11 mouse cellular contexts compared by ENCODE assay signal in genomic region chr11:76429966-76430631, GRCm38 (mm10). TPM values are rescaled to one million over a fixed set of nuclear protein-coding genes. Genes with fewer than 3 reads are reported as not detected.
DNase-seq lines count a peak whose midpoint lies in the region; ATAC-seq lines count a peak whose summit lies in the region.
"Had no signal": no experiment of that assay in that cellular context is flagged by ENCODE, and none has a peak within 500 bp of the region (broad histone marks: within the 10 kb centered on the region; RNA-seq: fewer than 3 reads in every experiment).

No protein-coding gene starts in this region.

- peaks cover 36% of the 10 kb centered on the region for H3K4me1 ChIP-seq in forebrain, embryonic 10.5 days
- H3K4me1 ChIP-seq in forebrain, embryonic 16.5 days (replicated peaks; ENCODE audit: control insufficient read depth, insufficient read depth, low read length): peaks cover 5% of the 10 kb centered on the region; the same call in 1 of the 2 replicates
- H3K4me1 ChIP-seq in hindbrain, embryonic 11.5 days (replicated peaks; ENCODE audit: control insufficient read depth, insufficient read depth, low read length): no peaks in the 10 kb centered on the region
- H3K4me1 ChIP-seq in midbrain, embryonic 12.5 days: peaks cover 6% of the 10 kb centered on the region; the same call in 1 of the 2 replicates

- ATAC-seq in forebrain, embryonic 16.5 days: no peak
- no peak for ATAC-seq in hindbrain, embryonic 11.5 days (ENCODE audit: low FRiP score)
- no peak for ATAC-seq in midbrain, embryonic 12.5 days (ENCODE audit: low FRiP score, low read depth)

- no peaks in the 10 kb centered on the region for H3K9me3 ChIP-seq in forebrain, embryonic 10.5 days
- H3K9me3 ChIP-seq in forebrain, embryonic 16.5 days (ENCODE audit: control insufficient read depth, low read length): no peaks in the 10 kb centered on the region
- H3K9me3 ChIP-seq in hindbrain, embryonic 11.5 days (ENCODE audit: control insufficient read depth, low read length): no peaks in the 10 kb centered on the region
- H3K9me3 ChIP-seq in midbrain, embryonic 12.5 days: no peaks in the 10 kb centered on the region
- H3K9me3 ChIP-seq: megakaryocyte, embryonic 14.5 days had no signal

- no peak overlapping the region for H3K9ac ChIP-seq in forebrain, embryonic 16.5 days (replicated peaks; ENCODE audit: low read depth, low read length)
- 0 out of 2 replicates have a peak overlapping the region, but pooled peaks have one; percentile 7 for H3K9ac ChIP-seq in hindbrain, embryonic 11.5 days (ENCODE audit: low read depth, low read length)
- H3K9ac ChIP-seq in midbrain, embryonic 12.5 days (replicated peaks): no peak overlapping the region

- peaks cover 23% of the 10 kb centered on the region for H3K36me3 ChIP-seq in forebrain, embryonic 10.5 days (replicated peaks)
- no peaks in the 10 kb centered on the region for H3K36me3 ChIP-seq in forebrain, embryonic 16.5 days (ENCODE audit: control insufficient read depth, insufficient read depth)
- H3K36me3 ChIP-seq in hindbrain, embryonic 11.5 days (ENCODE audit: control insufficient read depth, insufficient read depth, low read length): no peaks in the 10 kb centered on the region
- H3K36me3 ChIP-seq in midbrain, embryonic 12.5 days: peaks cover 11% of the 10 kb centered on the region; the same call in 1 of the 2 replicates

- WGBS in forebrain, embryonic 10.5 days: 66% methylated on average over 6 of the region's 6 CpGs
- 77% methylated on average over 6 of the region's 6 CpGs for WGBS in forebrain, embryonic 16.5 days
- WGBS in hindbrain, embryonic 11.5 days: 68% methylated on average over 6 of the region's 6 CpGs
- WGBS in midbrain, embryonic 12.5 days: 69% methylated on average over 6 of the region's 6 CpGs

- H3K4me2 ChIP-seq in forebrain, embryonic 16.5 days (ENCODE audit: low read length): no peak overlapping the region
- no peak overlapping the region for H3K4me2 ChIP-seq in hindbrain, embryonic 11.5 days (replicated peaks; ENCODE audit: low read depth, low read length)
- no peak overlapping the region for H3K4me2 ChIP-seq in midbrain, embryonic 12.5 days (replicated peaks)

- no peaks in the 10 kb centered on the region for H3K27me3 ChIP-seq in forebrain, embryonic 10.5 days (ENCODE audit: poor library complexity, severe bottlenecking)
- H3K27me3 ChIP-seq in forebrain, embryonic 16.5 days (replicated peaks; ENCODE audit: control insufficient read depth, insufficient read depth, low read length): no peaks in the 10 kb centered on the region
- H3K27me3 ChIP-seq in hindbrain, embryonic 11.5 days (ENCODE audit: control insufficient read depth, insufficient read depth, low read length): no peaks in the 10 kb centered on the region
- H3K27me3 ChIP-seq in midbrain, embryonic 12.5 days: no peaks in the 10 kb centered on the region

- peak overlapping the region; percentile 81 for H3K27ac ChIP-seq in forebrain, embryonic 10.5 days
- H3K27ac ChIP-seq in forebrain, embryonic 16.5 days (ENCODE audit: low read length): no peak overlapping the region
- 0 out of 2 replicates have a peak overlapping the region, but pooled peaks have one; percentile 13 for H3K27ac ChIP-seq in hindbrain, embryonic 11.5 days (ENCODE audit: low read depth, low read length)
- peak overlapping the region; percentile 47; the same call in 1 of the 2 replicates for H3K27ac ChIP-seq in midbrain, embryonic 12.5 days (replicated peaks)

- no peak overlapping the region for H3K4me3 ChIP-seq in forebrain, embryonic 10.5 days
- H3K4me3 ChIP-seq in forebrain, embryonic 16.5 days (replicated peaks; ENCODE audit: low read length): no peak overlapping the region
- H3K4me3 ChIP-seq in hindbrain, embryonic 11.5 days (ENCODE audit: low read depth, low read length): no peak overlapping the region
- no peak overlapping the region for H3K4me3 ChIP-seq in midbrain, embryonic 12.5 days
- H3K4me3 ChIP-seq: megakaryocyte, embryonic 14.5 days had no signal

- DNase-seq in forebrain, embryonic 10.5 days (ENCODE audit: extremely low spot score, low spot score): peak; percentile 24
- peak; percentile 63 for DNase-seq in embryo, embryonic 10 days (ENCODE audit: low spot score)
- DNase-seq in hindbrain, embryonic 11.5 days (ENCODE audit: low spot score): no peak
- DNase-seq in cerebellum, postnatal 25 days: no peak
- no peak for DNase-seq in layer of hippocampus, postnatal 10 days (ENCODE audit: low spot score in 2 of 2)
- DNase-seq in T-cell, adult 2 months (ENCODE audit: low spot score): no peak
- DNase-seq: B cell, adult 2 months; spleen, adult 18-20 months had no signal

RNA-seq across cellular contexts. Expression of gene Timm22, which starts 23.3 kb away (rescaled TPM):
- polyA plus RNA-seq in forebrain, embryonic 10.5 days (2016; fragmentation: Nextera tagmentation; extraction: Ambion mirVana): 127 and 128 TPM in 2 replicates
- 94.0 and 101 TPM in 2 replicates for polyA plus RNA-seq in forebrain, embryonic 16.5 days (2015; fragmentation: Nextera tagmentation; extraction: Ambion mirVana)
- polyA plus RNA-seq in hindbrain, embryonic 11.5 days (2014; fragmentation: Nextera tagmentation; extraction: Ambion mirVana): 113 and 116 TPM in 2 replicates
- polyA plus RNA-seq in midbrain, embryonic 12.5 days (2016; fragmentation: Nextera tagmentation; extraction: Ambion mirVana): 98.8 and 113 TPM in 2 replicates
- total RNA-seq in layer of hippocampus, postnatal 10 days (2021): 10 to 100 TPM; 38.1 to 39.9 TPM

RNA-seq across cellular contexts. Expression of gene Nxn, which starts 31.2 kb away (rescaled TPM):
- polyA plus RNA-seq in forebrain, embryonic 10.5 days (2016; fragmentation: Nextera tagmentation; extraction: Ambion mirVana): 55.4 and 62.3 TPM in 2 replicates
- polyA plus RNA-seq in forebrain, embryonic 16.5 days (2015; fragmentation: Nextera tagmentation; extraction: Ambion mirVana): 14.5 and 15.6 TPM in 2 replicates
- 40.0 and 45.2 TPM in 2 replicates for polyA plus RNA-seq in hindbrain, embryonic 11.5 days (2014; fragmentation: Nextera tagmentation; extraction: Ambion mirVana)
- 56.9 and 69.4 TPM in 2 replicates for polyA plus RNA-seq in midbrain, embryonic 12.5 days (2016; fragmentation: Nextera tagmentation; extraction: Ambion mirVana)
- 10 to 100 TPM; 11.1 to 13.0 TPM for total RNA-seq in layer of hippocampus, postnatal 10 days (2021)

Comparison
In these comparisons a context has a peak if more than half of its experiments do, and no peak if none do; other contexts are left out.
1. DNase-seq: peak in forebrain, embryonic 10.5 days (single experiment) and embryo, embryonic 10 days (single experiment); none in hindbrain, embryonic 11.5 days (single experiment), cerebellum, postnatal 25 days (0 of 2), layer of hippocampus, postnatal 10 days (0 of 2) and T-cell, adult 2 months (single experiment).